Mouse (Mus musculus) brain, adult 10 weeks (tissue): Measurements from ENCODE around the gene Gm20873. TPM values are rescaled to one million over a fixed set of nuclear protein-coding genes. Genes with fewer than 3 reads are reported as not detected.

Experiments used
- polyA plus RNA-seq: library from polyadenylated mRNA; stranded (reverse); fragments of 350-450 nt; fragmentation: Illumina TruSeq; extraction: RNeasy Lipid Tissue Mini Kit (QIAGEN cat#74804); gene quantifications from one replicate; pipeline ENCODE4 v1.2.3, GENCODE M21; 2015; ENCODE audit warnings: low read depth, low replicate concordance

Gm20873 gene
- not detected for polyA plus RNA-seq

GRCm38 (mm10) chrY:6266798-6267197 is at the start of gene Gm20873:
Gene Gm20873 (plus strand): TSS chrY:6267098.

GRCm38 (mm10) chrY:6237895-6238294 is 29.0 kb upstream of the Gm20873 start, which contains the start of gene Gm21746:
Gene Gm21746 (minus strand): TSS chrY:6237995.

Other genes starting within 250 kb of the Gm20873 start
- gene Gm21746, start 29.1 kb upstream of the Gm20873 start, polyA plus RNA-seq, result not detected